Mouse (Mus musculus) neural tube, embryonic 15.5 days (tissue): ENCODE results near the gene Vmn1r175. TPM values are rescaled to one million over a fixed set of nuclear protein-coding genes. Genes with fewer than 3 reads are reported as not detected.
"Not testable (repeated sequence)": the region's sequence is repeated elsewhere in the genome, so short reads cannot be mapped to it uniquely, and the experiment has no call there.

Source experiments
- ATAC-seq: fragments of 200-750 bp; cut with Nextera tagmentation; 2 replicates; pipeline ENCODE4 v1.8.0; 2017; ENCODE audit warnings: mild to moderate bottlenecking, moderate TSS enrichment, moderate library complexity; ENCODE audit not compliant: low FRiP score
- H3K27ac ChIP-seq: fragments of 300-500 bp; sonication (generic); replicated peaks from 2 replicates; pipeline ENCODE4 v1.5.1; 2015; ENCODE audit warnings: mild to moderate bottlenecking, inconsistent platforms
- H3K27me3 ChIP-seq: fragments of 300-500 bp; sonication (generic); replicated peaks from 2 replicates; pipeline ENCODE4 v1.6.1; 2015; ENCODE audit warnings: inconsistent platforms
- H3K36me3 ChIP-seq: fragments of 300-500 bp; sonication (generic); 2 replicates; pipeline ENCODE4 v1.6.1; 2015; ENCODE audit warnings: inconsistent platforms
- H3K4me1 ChIP-seq: fragments of 300-500 bp; sonication (generic); 2 replicates; pipeline ENCODE4 v1.6.1; 2015; ENCODE audit warnings: inconsistent platforms
- H3K4me2 ChIP-seq: fragments of 300-500 bp; sonication (generic); 2 replicates; pipeline ENCODE4 v1.6.1; 2015; ENCODE audit warnings: inconsistent platforms, mild to moderate bottlenecking, moderate library complexity
- H3K4me3 ChIP-seq: fragments of 300-500 bp; sonication (generic); replicated peaks from 2 replicates; pipeline ENCODE4 v1.5.1; 2015; ENCODE audit warnings: mild to moderate bottlenecking, inconsistent platforms
- H3K9ac ChIP-seq: fragments of 300-500 bp; sonication (generic); replicated peaks from 2 replicates; pipeline ENCODE4 v1.6.1; 2015; ENCODE audit warnings: mild to moderate bottlenecking, inconsistent platforms
- H3K9me3 ChIP-seq: fragments of 300-500 bp; sonication (generic); replicated peaks from 2 replicates; pipeline ENCODE4 v1.6.1; 2016; ENCODE audit warnings: inconsistent platforms
- WGBS: fragments of 180-500 bp; shearing (Covaris S2); methylation state at CpG from one replicate; pipeline ENCODE4 v1.1.7; 2015; ENCODE audit warnings: mixed read lengths; 5-methylcytosine and 5-hydroxymethylcytosine counted together
- polyA plus RNA-seq: library from polyadenylated mRNA; unstranded; fragments of >200 nt; fragmentation: Nextera tagmentation; extraction: Ambion mirVana; gene quantifications from 2 replicates; pipeline ENCODE4 v1.2.1, GENCODE M21; 2015

The Vmn1r175 gene
- polyA plus RNA-seq, result not detected in 2 replicates

- not testable (repeated sequence) for H3K27ac ChIP-seq, H3K27me3 ChIP-seq
Measured at GRCm38 (mm10) chr7:23810543-23810942, at the start of gene Vmn1r175. Gene Vmn1r175 (minus strand): TSS chr7:23810643.

GRCm38 (mm10) chr7:23837272-23837671 lies 26.8 kb upstream of the Vmn1r175 start, which contains the start of gene Vmn1r176:
Gene Vmn1r176 (minus strand): TSS chr7:23837372.
- not testable (repeated sequence) for H3K4me2 ChIP-seq, H3K27me3 ChIP-seq, H3K4me1 ChIP-seq, H3K9me3 ChIP-seq, H3K27ac ChIP-seq, ATAC-seq, H3K9ac ChIP-seq, H3K36me3 ChIP-seq, H3K4me3 ChIP-seq
- WGBS, result no CpG with 5 or more reads among the region's 1 CpGs

More at GRCm38 (mm10) chr7:23810543-23810942, at the start of gene Vmn1r175:
- not testable (repeated sequence) for H3K9me3 ChIP-seq, H3K9ac ChIP-seq, H3K36me3 ChIP-seq, H3K4me3 ChIP-seq, ATAC-seq, H3K4me2 ChIP-seq, H3K4me1 ChIP-seq

- H3K9ac ChIP-seq, result no peak overlapping the region
- no peaks in the 10 kb centered on the region for H3K27me3 ChIP-seq
- no peak overlapping the region for H3K4me3 ChIP-seq
- H3K36me3 ChIP-seq, result no peaks in the 10 kb centered on the region
- H3K4me2 ChIP-seq, result no peak overlapping the region
- no peak for ATAC-seq
- H3K27ac ChIP-seq, result no peak overlapping the region
- H3K4me1 ChIP-seq, result no peaks in the 10 kb centered on the region
- H3K9me3 ChIP-seq, result peaks cover 31% of the 10 kb centered on the region; the same call in 1 of the 2 replicates
- WGBS, result 86% methylated on average over 6 of the region's 6 CpGs
Measured at GRCm38 (mm10) chr7:23784526-23784925, 25.9 kb downstream of the Vmn1r175 start.

Other genes starting within 250 kb of the Vmn1r175 start
- gene Vmn1r169, start 235.1 kb downstream of the Vmn1r175 start, polyA plus RNA-seq, result not detected in 2 replicates
- not detected in 2 replicates for gene Vmn1r170, start 204.5 kb downstream of the Vmn1r175 start, polyA plus RNA-seq
- not detected in 2 replicates for gene Vmn1r171, start 179.9 kb downstream of the Vmn1r175 start, polyA plus RNA-seq
- not detected in 2 replicates for gene Vmn1r172, start 152.3 kb downstream of the Vmn1r175 start, polyA plus RNA-seq
- gene Vmn1r173, start 109.9 kb downstream of the Vmn1r175 start, polyA plus RNA-seq, result not detected in 2 replicates
- not detected in 2 replicates for gene Vmn1r174, start 58.4 kb downstream of the Vmn1r175 start, polyA plus RNA-seq
- gene Vmn1r176, start 26.7 kb upstream of the Vmn1r175 start, polyA plus RNA-seq, result not detected in 2 replicates
- not detected in 2 replicates for gene Vmn1r177, start 55.8 kb upstream of the Vmn1r175 start, polyA plus RNA-seq
- not detected in 2 replicates for gene Vmn1r178, start 81.4 kb upstream of the Vmn1r175 start, polyA plus RNA-seq
- gene Vmn1r179, start 116.3 kb upstream of the Vmn1r175 start, polyA plus RNA-seq, result not detected in 2 replicates
- not detected in 2 replicates for gene Vmn1r180, start 140.0 kb upstream of the Vmn1r175 start, polyA plus RNA-seq
- not detected in 2 replicates for gene Vmn1r181, start 164.0 kb upstream of the Vmn1r175 start, polyA plus RNA-seq
- gene V1rd19, start 191.0 kb upstream of the Vmn1r175 start, polyA plus RNA-seq, result not detected in 2 replicates
- not detected in 2 replicates for gene Vmn1r183, start 242.6 kb upstream of the Vmn1r175 start, polyA plus RNA-seq